Mouse (Mus musculus): Measurements from ENCODE around the gene Grem2.

- TF ChIP-seq POLR2A (IDR thresholded peaks at IDR 0.05; ENCODE audit: borderline replicate concordance, extremely low read depth, insufficient read depth, insufficient read length, poor library complexity, severe bottlenecking) = no peak
- no peak for TF ChIP-seq CTCF (IDR thresholded peaks at IDR 0.05; ENCODE audit: borderline replicate concordance, extremely low read depth, insufficient read depth, insufficient read length)
Observed at GRCm38 (mm10) chr1:174918949-174919348, 2.7 kb downstream of the Grem2 start.

All from brain, embryonic 14.5 days (tissue).